Mouse (Mus musculus): ENCODE data around the gene Ckmt2. TPM values are rescaled to one million over a fixed set of nuclear protein-coding genes. Genes with fewer than 3 reads are reported as not detected.

Ckmt2 gene
- total and polyA plus RNA-seq, 3 experiments = not detected

- dilution Hi-C loops (cut with MboI; ENCODE audit: extremely low pct_ligation_motif_present, extremely low pct_unique_long_range_greater_than_20kb, low sequenced_read_pairs) = no loop called here
- peak; percentile 47 for DNase-seq (ENCODE audit: extremely low read depth)
Measured at GRCm38 (mm10) chr13:91809476-91809875, 67.2 kb downstream of the Ckmt2 start.

GRCm38 (mm10) chr13:91807874-91808575, 68.7 kb downstream of the Ckmt2 start:
- H3K79me2 ChIP-seq (replicated peaks; ENCODE audit: control insufficient read depth, extremely low read depth, insufficient read depth, poor library complexity, severe bottlenecking) = peaks cover 32% of the 10 kb centered on the region
- dilution Hi-C loops (cut with MboI; ENCODE audit: extremely low pct_ligation_motif_present, extremely low pct_unique_long_range_greater_than_20kb, low sequenced_read_pairs) (no loop called here), in situ Hi-C loops (cut with MboI; ENCODE audit: low pct_ligation_motif_present, low pct_unique_long_range_greater_than_20kb, low sequenced_read_pairs) (loop anchor here (5.0 kb wide), 1 partner anchor 46 kb away; no protein-coding TSS in a partner anchor)
- peak overlapping the region; percentile 87 for H3K27ac ChIP-seq (ENCODE audit: insufficient read depth, low read depth)
- peaks cover 13 to 18% of the 10 kb centered on the region in 2 experiments for H3K36me3 ChIP-seq (replicated peaks in 1 of 2; ENCODE audit: control insufficient read depth in 1 of 2, insufficient read depth in 1 of 2, low read length in 1 of 2)
- H3K4me3 ChIP-seq (replicated peaks in 1 of 3; ENCODE audit: low read depth in 2 of 3, low read length in 2 of 3, poor library complexity in 1 of 3) = peak overlapping the region; percentile 90 to 99 (median 95)
- H3K9me3 ChIP-seq (replicated peaks; ENCODE audit: low read length) = no peaks in the 10 kb centered on the region
- H3K9ac ChIP-seq (ENCODE audit: insufficient read depth, low read depth) = peak overlapping the region; percentile 90
- peak overlapping the region; percentile 95 for H3K4me2 ChIP-seq (ENCODE audit: insufficient read depth, low read depth, poor library complexity, severe bottlenecking)
- TF ChIP-seq GABPA (IDR thresholded peaks at IDR 0.05; ENCODE audit: insufficient replicate concordance, low read depth, low read length) (no peak), CHD2 (IDR thresholded peaks at IDR 0.05; ENCODE audit: low read length) (0 out of 2 replicates have a peak, but pooled peaks have one; percentile 12), EP300 (IDR thresholded peaks at IDR 0.05; ENCODE audit: low read length) (no peak)
- peak; percentile 40 for DNase-seq (ENCODE audit: extremely low read depth)
- H3K27me3 ChIP-seq (replicated peaks) = no peaks in the 10 kb centered on the region
- H3K4me1 ChIP-seq (ENCODE audit: control insufficient read depth in 1 of 2, insufficient read depth in 2 of 2) = peaks cover 6 to 27% of the 10 kb centered on the region in 2 experiments; a peak in 3 of 4 replicates

More at GRCm38 (mm10) chr13:91809476-91809875, 67.2 kb downstream of the Ckmt2 start:
- no peak overlapping the region for H3K9ac ChIP-seq (ENCODE audit: insufficient read depth, low read depth)
- in situ Hi-C loops (cut with MboI; ENCODE audit: low pct_ligation_motif_present, low pct_unique_long_range_greater_than_20kb, low sequenced_read_pairs) = loop anchor here (5.0 kb wide), 1 partner anchor 47 kb away; no protein-coding TSS in a partner anchor
- H3K4me3 ChIP-seq (replicated peaks in 1 of 3; ENCODE audit: low read depth in 2 of 3, low read length in 2 of 3, poor library complexity in 1 of 3) = no peak overlapping the region
- H3K27ac ChIP-seq (ENCODE audit: insufficient read depth, low read depth) = no peak overlapping the region
- no peaks in the 10 kb centered on the region for H3K27me3 ChIP-seq (replicated peaks)
- peaks cover 9 to 14% of the 10 kb centered on the region in 2 experiments for H3K36me3 ChIP-seq (replicated peaks in 1 of 2; ENCODE audit: control insufficient read depth in 1 of 2, insufficient read depth in 1 of 2, low read length in 1 of 2)
- peaks cover 3 to 24% of the 10 kb centered on the region in 2 experiments; a peak in 3 of 4 replicates for H3K4me1 ChIP-seq (ENCODE audit: control insufficient read depth in 1 of 2, insufficient read depth in 2 of 2)
- H3K9me3 ChIP-seq (replicated peaks; ENCODE audit: low read length) = peaks cover 7% of the 10 kb centered on the region
- H3K79me2 ChIP-seq (replicated peaks; ENCODE audit: control insufficient read depth, extremely low read depth, insufficient read depth, poor library complexity, severe bottlenecking) = peaks cover 28% of the 10 kb centered on the region
- H3K4me2 ChIP-seq (ENCODE audit: insufficient read depth, low read depth, poor library complexity, severe bottlenecking) = no peak overlapping the region
- TF ChIP-seq TBP (conservative IDR thresholded peaks at IDR 0.05; ENCODE audit: low read depth, low read length) (no peak), ZKSCAN1 (IDR thresholded peaks at IDR 0.05; ENCODE audit: borderline replicate concordance, low read depth, low read length) (no peak), TCF12 (IDR thresholded peaks at IDR 0.05; ENCODE audit: low read depth, low read length) (no peak), ETS1 (conservative IDR thresholded peaks at IDR 0.05; ENCODE audit: low read depth, low read length) (no peak), ZNF384 (IDR thresholded peaks at IDR 0.05; ENCODE audit: low read depth, low read length) (no peak), CTCF (conservative IDR thresholded peaks at IDR 0.05 in 1 of 2, IDR thresholded peaks at IDR 0.05 in 1 of 2; ENCODE audit: low read depth in 2 of 2, low read length in 2 of 2) (peak; percentile 35 to 67; a peak in 3 of 4 replicates), ZMIZ1 (IDR thresholded peaks at IDR 0.05; ENCODE audit: low read depth, low read length) (no peak), RAD21 (IDR thresholded peaks at IDR 0.05; ENCODE audit: low read depth, low read length) (peak; percentile 29), JUN (IDR thresholded peaks at IDR 0.05; ENCODE audit: insufficient read depth, low read depth, low read length) (no peak), IRF4 (IDR thresholded peaks at IDR 0.05; ENCODE audit: low read depth, low read length) (no peak), E2F4 (IDR thresholded peaks at IDR 0.05; ENCODE audit: insufficient replicate concordance, low read depth, low read length) (no peak), SMC3 (IDR thresholded peaks at IDR 0.05; ENCODE audit: low read depth, low read length) (peak; percentile 36), JUND (conservative IDR thresholded peaks at IDR 0.05; ENCODE audit: low read depth, low read length) (0 out of 2 replicates have a peak, but pooled peaks have one; percentile 7)

Measured in CH12.LX (cell line).